In the genomic region with DNA sequence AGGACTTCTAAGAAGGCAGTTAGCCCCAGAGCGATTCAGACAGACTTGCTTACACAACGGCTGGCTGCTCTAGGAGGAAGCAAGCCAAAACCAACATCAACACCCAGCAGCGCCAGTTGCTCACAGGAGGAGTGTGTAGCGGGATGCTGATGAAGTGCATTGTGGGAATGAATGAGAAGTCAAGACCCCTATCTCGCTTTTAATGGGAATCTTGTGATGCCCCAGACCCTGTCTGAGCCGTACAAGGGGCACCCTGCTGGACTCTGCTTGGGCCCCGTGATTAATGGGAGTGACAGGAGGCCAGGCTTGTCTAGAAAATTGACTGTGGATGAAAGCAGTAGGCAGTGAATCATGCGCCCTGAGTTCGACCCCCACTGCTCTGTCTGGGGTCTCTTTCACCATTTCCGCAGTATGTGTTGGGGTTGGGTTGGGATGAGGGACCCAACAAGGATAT, we compare ENCODE assay signal across 9 mouse cellular contexts. TPM values are rescaled to one million over a fixed set of nuclear protein-coding genes. Genes with fewer than 3 reads are reported as not detected.
DNase-seq lines count a peak whose midpoint lies in the region; ATAC-seq lines count a peak whose summit lies in the region.
"Had no signal": no experiment of that assay in that cellular context is flagged by ENCODE, and none has a peak within 500 bp of the region (broad histone marks: within the 10 kb centered on the region; RNA-seq: fewer than 3 reads in every experiment).

No protein-coding gene starts in this region.

- DNase-seq in adrenal gland, postnatal 14 days, result peak; percentile 60
- peak; percentile 69 for DNase-seq in embryo, embryonic 10.5 days (ENCODE audit: low spot score)
- DNase-seq in gastrocnemius, postnatal 10 days, result peak; percentile 37
- DNase-seq in hindbrain, embryonic 14.5 days (ENCODE audit: low spot score), result peak; percentile 44
- peak; percentile 12 to 24 for DNase-seq in left cerebral cortex, adult 18-20 months (ENCODE audit: low spot score in 2 of 2)
- peak; percentile 82 for DNase-seq in mesoderm, embryonic 11.5 days (ENCODE audit: low read depth, low spot score)
- DNase-seq in telencephalon, adult 2 months (ENCODE audit: low read depth, low spot score), result peak; percentile 23
- no peak for DNase-seq in thymus, postnatal 36 days

- H3K27ac ChIP-seq in hindbrain, embryonic 14.5 days, result 0 out of 2 replicates have a peak overlapping the region, but pooled peaks have one; percentile 0
- H3K27ac ChIP-seq: liver, embryonic 14.5 days had no signal

- H3K4me1 ChIP-seq in hindbrain, embryonic 14.5 days (replicated peaks; ENCODE audit: control insufficient read depth, insufficient read depth, low read length), result peaks cover 16% of the 10 kb centered on the region; the same call in 1 of the 2 replicates

- no peak overlapping the region for H3K4me2 ChIP-seq in hindbrain, embryonic 14.5 days (replicated peaks)

- peak; percentile 72 for ATAC-seq in hindbrain, embryonic 14.5 days (ENCODE audit: low FRiP score)

- H3K27me3 ChIP-seq in hindbrain, embryonic 14.5 days (ENCODE audit: control insufficient read depth, insufficient read depth, low read length), result no peaks in the 10 kb centered on the region

- no peak overlapping the region for H3K4me3 ChIP-seq in hindbrain, embryonic 14.5 days (replicated peaks; ENCODE audit: low read length)

- H3K36me3 ChIP-seq in hindbrain, embryonic 14.5 days (replicated peaks; ENCODE audit: control insufficient read depth, insufficient read depth), result no peaks in the 10 kb centered on the region

- H3K9me3 ChIP-seq in hindbrain, embryonic 14.5 days (ENCODE audit: control insufficient read depth, low read length), result 0 out of 2 replicates have a peak, but pooled peaks cover 6% of the 10 kb centered on the region

- no peak overlapping the region for H3K9ac ChIP-seq in hindbrain, embryonic 14.5 days
- H3K9ac ChIP-seq: liver, embryonic 14.5 days had no signal

- WGBS in hindbrain, embryonic 14.5 days, result 36% methylated on average over 10 of the region's 10 CpGs

RNA-seq across cellular contexts. Expression of a gene that starts 58.6 kb away (rescaled TPM):
- total RNA-seq in adrenal gland, postnatal 14 days (2021), result not detected in 2 replicates
- not detected for total RNA-seq in gastrocnemius, postnatal 10 days (2021)
- polyA plus RNA-seq in hindbrain, embryonic 14.5 days (2014; fragmentation: Nextera tagmentation; extraction: Ambion mirVana), result 0.20 TPM in 1 of 2 replicates, not detected in the other
- total RNA-seq in left cerebral cortex, adult 18-20 months (2021), result not detected
- polyA plus RNA-seq: liver, embryonic 14.5 days had no signal

Comparison
In these comparisons a context has a peak if more than half of its experiments do, and no peak if none do; other contexts are left out.
1. DNase-seq: peak in adrenal gland, postnatal 14 days (single experiment), embryo, embryonic 10.5 days (single experiment), gastrocnemius, postnatal 10 days (single experiment), hindbrain, embryonic 14.5 days (single experiment), left cerebral cortex, adult 18-20 months (2 of 2), mesoderm, embryonic 11.5 days (single experiment) and telencephalon, adult 2 months (single experiment); none in thymus, postnatal 36 days (0 of 2).